Mouse (Mus musculus): ENCODE results near the gene Itch. TPM values are rescaled to one million over a fixed set of nuclear protein-coding genes. Genes with fewer than 3 reads are reported as not detected.

The Itch gene
- polyA plus RNA-seq, 1 experiment from 2014 or later = 64.8 TPM

DNA sequence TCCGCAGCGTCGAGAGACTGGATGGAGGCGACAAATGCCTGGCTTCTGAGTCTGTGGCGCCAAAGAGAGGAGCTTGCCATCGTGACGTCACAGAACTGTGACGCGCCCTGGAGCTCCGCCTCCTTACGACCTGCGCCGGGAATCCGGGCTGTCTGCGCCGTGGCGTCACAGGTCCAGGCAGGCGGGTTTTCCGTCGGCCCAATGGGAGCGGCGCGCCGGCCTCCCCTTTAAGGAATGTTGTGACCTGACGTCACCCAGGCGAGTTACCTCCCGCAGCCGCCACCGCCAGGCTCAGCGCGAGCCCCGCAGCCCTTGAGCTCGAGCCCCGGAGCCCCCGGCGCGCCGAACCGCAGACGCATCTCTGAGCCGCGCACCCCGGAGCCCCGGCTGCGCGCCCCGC, 142.9 kb downstream of the Itch start, which contains the start of gene Map1lc3a:
Gene Map1lc3a (plus strand): TSS at position 103 of the 400 bp plus-strand sequence.
- 1% methylated on average over 47 of the region's 47 CpGs for whole genome bisulfite sequencing
- peak within 1 kb of the TSS; percentile 96 for H3K4me3 ChIP-seq
- H3K27me3 ChIP-seq (ENCODE audit: low read depth, poor library complexity, severe bottlenecking) = no peaks in the 10 kb centered on the region
- H3K9me3 ChIP-seq (replicated peaks) = no peaks in the 10 kb centered on the region
- peak; percentile 98 for DNase-seq (ENCODE audit: low spot score)
- peaks cover 24% of the 10 kb centered on the region for H3K4me1 ChIP-seq
- peak within 1 kb of the TSS; percentile 91 for H3K27ac ChIP-seq
- peaks cover 23% of the 10 kb centered on the region for H3K36me3 ChIP-seq

Other genes starting within 250 kb of the Itch start
- gene Eif2s2, start 240.6 kb upstream of the Itch start, polyA plus RNA-seq (2016; fragmentation: Nextera tagmentation; extraction: Ambion mirVana) = 122 and 137 TPM in 2 replicates
- gene Gm14226, start 115.2 kb upstream of the Itch start, polyA plus RNA-seq (2016; fragmentation: Nextera tagmentation; extraction: Ambion mirVana) = 12.3 and 13.5 TPM in 2 replicates
- gene Ahcy, start 59.0 kb upstream of the Itch start, polyA plus RNA-seq (2016; fragmentation: Nextera tagmentation; extraction: Ambion mirVana) = 156 and 181 TPM in 2 replicates
- gene Dynlrb1, start 103.0 kb downstream of the Itch start, polyA plus RNA-seq (2016; fragmentation: Nextera tagmentation; extraction: Ambion mirVana) = 452 and 454 TPM in 2 replicates
- gene Map1lc3a, start 142.8 kb downstream of the Itch start, polyA plus RNA-seq (2016; fragmentation: Nextera tagmentation; extraction: Ambion mirVana) = 83.8 and 102 TPM in 2 replicates
- 51.7 and 53.9 TPM in 2 replicates for gene Pigu, start 223.9 kb downstream of the Itch start, polyA plus RNA-seq (2016; fragmentation: Nextera tagmentation; extraction: Ambion mirVana)
- 15.2 and 23.5 TPM in 2 replicates for gene Trp53inp2, start 247.6 kb downstream of the Itch start, polyA plus RNA-seq (2016; fragmentation: Nextera tagmentation; extraction: Ambion mirVana)

All from limb, embryonic 10.5 days (tissue).